Mouse (Mus musculus): Measurements from ENCODE around the gene Sh3rf1.

Gene Sh3rf1

GRCm38 (mm10) chr8:61261374-61261773 lies 37.7 kb downstream of the Sh3rf1 start:
- DNase-seq (ENCODE audit: low spot score): no peak

GRCm38 (mm10) chr8:61263691-61264090 lies 40.0 kb downstream of the Sh3rf1 start:
- no peak for DNase-seq (ENCODE audit: low spot score)

- no peak for DNase-seq (ENCODE audit: low spot score)
Observed at GRCm38 (mm10) chr8:61264881-61265280, 41.2 kb downstream of the Sh3rf1 start.

- peak; percentile 30 for DNase-seq (ENCODE audit: low spot score)
Observed at GRCm38 (mm10) chr8:61265390-61265789, 41.7 kb downstream of the Sh3rf1 start.

GRCm38 (mm10) chr8:61267061-61267460 lies 43.4 kb downstream of the Sh3rf1 start:
- DNase-seq (ENCODE audit: low spot score): no peak

GRCm38 (mm10) chr8:61267692-61268091 lies 44.0 kb downstream of the Sh3rf1 start:
- no peak for DNase-seq (ENCODE audit: low spot score)

GRCm38 (mm10) chr8:61268233-61268916 lies 44.7 kb downstream of the Sh3rf1 start:
- DNase-seq (ENCODE audit: low spot score): no peak

GRCm38 (mm10) chr8:61270016-61270415 lies 46.3 kb downstream of the Sh3rf1 start:
- DNase-seq (ENCODE audit: low spot score): no peak

- no peak for DNase-seq (ENCODE audit: low spot score)
Observed at GRCm38 (mm10) chr8:61270541-61270940, 46.9 kb downstream of the Sh3rf1 start.

- no peak for DNase-seq (ENCODE audit: low spot score)
Observed at GRCm38 (mm10) chr8:61270961-61271360, 47.3 kb downstream of the Sh3rf1 start.

- no peak for DNase-seq (ENCODE audit: low spot score)
Observed at GRCm38 (mm10) chr8:61272838-61273237, 49.2 kb downstream of the Sh3rf1 start.

- DNase-seq (ENCODE audit: low spot score): no peak
Observed at GRCm38 (mm10) chr8:61273307-61274221, 49.9 kb downstream of the Sh3rf1 start.

GRCm38 (mm10) chr8:61274602-61275462 lies 51.2 kb downstream of the Sh3rf1 start:
- no peak for DNase-seq (ENCODE audit: low spot score)

- DNase-seq (ENCODE audit: low spot score): no peak
Observed at GRCm38 (mm10) chr8:61275463-61276356, 52.0 kb downstream of the Sh3rf1 start.

- no peak for DNase-seq (ENCODE audit: low spot score)
Observed at GRCm38 (mm10) chr8:61276397-61276796, 52.7 kb downstream of the Sh3rf1 start.

GRCm38 (mm10) chr8:61279030-61279429 lies 55.4 kb downstream of the Sh3rf1 start:
- no peak for DNase-seq (ENCODE audit: low spot score)

- no peak for DNase-seq (ENCODE audit: low spot score)
Observed at GRCm38 (mm10) chr8:61282303-61283168, 58.9 kb downstream of the Sh3rf1 start.

GRCm38 (mm10) chr8:61283169-61284081 lies 59.8 kb downstream of the Sh3rf1 start:
- DNase-seq (ENCODE audit: low spot score): peak; percentile 43

GRCm38 (mm10) chr8:61285896-61286295 lies 62.2 kb downstream of the Sh3rf1 start:
- DNase-seq (ENCODE audit: low spot score): no peak

All from ovary, adult 18-20 months (tissue).